Mouse (Mus musculus): ENCODE measurements around the gene Krt10.

DNA sequence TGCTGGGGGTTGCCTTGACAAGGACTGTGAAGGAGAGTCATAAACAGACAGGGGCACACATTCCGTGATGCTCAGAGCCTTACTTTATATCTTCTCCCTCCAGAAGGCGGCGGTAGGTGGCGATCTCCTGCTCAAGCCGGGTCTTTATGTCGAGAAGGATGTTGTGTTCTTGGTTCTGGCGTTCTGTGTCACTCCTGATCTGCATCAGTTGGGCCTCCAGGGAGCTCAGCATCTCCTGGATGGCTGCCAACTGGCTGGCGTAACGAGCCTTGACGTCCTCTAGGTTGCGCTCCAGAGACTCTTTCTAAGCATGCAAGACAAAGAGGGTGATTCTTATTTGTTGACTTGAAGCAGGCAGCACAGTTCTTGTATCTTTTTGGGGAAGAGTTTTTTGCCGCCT, 41.5 kb upstream of the Krt10 start:
- TF ChIP-seq CTCF (IDR thresholded peaks at IDR 0.05; ENCODE audit: borderline replicate concordance, insufficient read depth, low read length) (no peak), POLR2A (IDR thresholded peaks at IDR 0.05; ENCODE audit: low read depth, low read length) (no peak)
